Mouse (Mus musculus): ENCODE measurements around the gene Btbd9. TPM values are rescaled to one million over a fixed set of nuclear protein-coding genes. Genes with fewer than 3 reads are reported as not detected.

Gene Btbd9
- polyA plus RNA-seq, 2 experiments, result 18.3 to 46.9 TPM

- H3K36me3 ChIP-seq (ENCODE audit: control insufficient read depth, insufficient read depth, low read length), result no peaks in the 10 kb centered on the region
- no peaks in the 10 kb centered on the region for H3K9me3 ChIP-seq (ENCODE audit: control insufficient read depth, low read length)
- H3K9ac ChIP-seq (ENCODE audit: low read depth, low read length, severe bottlenecking), result no peak overlapping the region
- ATAC-seq (ENCODE audit: low FRiP score, low read depth), result no peak
- WGBS, result 77% methylated on average over 4 of the region's 4 CpGs
- TF ChIP-seq POLR2A (IDR thresholded peaks at IDR 0.05; ENCODE audit: borderline replicate concordance, extremely low read depth, insufficient read depth, insufficient read length), result no peak
- H3K4me1 ChIP-seq (ENCODE audit: control insufficient read depth, insufficient read depth, low read length), result no peaks in the 10 kb centered on the region
- no peak overlapping the region for H3K27ac ChIP-seq (replicated peaks; ENCODE audit: low read depth, low read length)
- no peak overlapping the region for H3K4me3 ChIP-seq (replicated peaks; ENCODE audit: low read length)
- H3K27me3 ChIP-seq (ENCODE audit: control insufficient read depth, insufficient read depth, low read length), result no peaks in the 10 kb centered on the region
- no peak overlapping the region for H3K4me2 ChIP-seq (replicated peaks; ENCODE audit: low read depth, low read length, severe bottlenecking)
- no peak for DNase-seq (ENCODE audit: low spot score)
Observed at GRCm38 (mm10) chr17:30485067-30485854, 91.0 kb downstream of the Btbd9 start.

GRCm38 (mm10) chr17:30484446-30485066, 91.7 kb downstream of the Btbd9 start:
- no peak for ATAC-seq (ENCODE audit: low FRiP score, low read depth)
- no peaks in the 10 kb centered on the region for H3K27me3 ChIP-seq (ENCODE audit: control insufficient read depth, insufficient read depth, low read length)

DNA sequence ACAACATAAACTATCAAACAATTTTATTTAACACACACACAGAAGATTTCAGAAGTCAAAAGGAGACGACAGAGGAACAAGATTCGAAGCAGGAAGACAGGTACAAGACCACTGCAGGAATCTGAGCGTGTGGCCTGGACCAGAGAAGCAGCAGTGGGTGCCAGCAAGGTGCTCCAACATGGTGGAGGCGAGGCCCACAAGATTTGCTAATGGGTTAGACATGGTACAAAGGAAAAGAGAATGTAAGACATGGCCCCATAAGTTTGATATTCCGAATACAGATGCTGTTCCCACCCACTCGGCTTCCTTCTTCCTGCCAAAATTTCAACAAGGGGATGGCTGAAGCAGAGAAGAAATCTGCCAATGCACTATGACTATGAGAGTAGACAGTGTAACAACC, 94.5 kb downstream of the Btbd9 start:
- Histone ChIP-seq H3K9ac (ENCODE audit: low read depth, low read length, severe bottlenecking) (no peak overlapping the region), H3K4me1 (ENCODE audit: control insufficient read depth, insufficient read depth, low read length) (no peaks in the 10 kb centered on the region), H3K4me3 (replicated peaks; ENCODE audit: low read length) (no peak overlapping the region), H3K27ac (replicated peaks; ENCODE audit: low read depth, low read length) (no peak overlapping the region), H3K4me2 (replicated peaks; ENCODE audit: low read depth, low read length, severe bottlenecking) (no peak overlapping the region), H3K9me3 (ENCODE audit: control insufficient read depth, low read length) (no peaks in the 10 kb centered on the region), H3K36me3 (ENCODE audit: control insufficient read depth, insufficient read depth, low read length) (no peaks in the 10 kb centered on the region), H3K27me3 (ENCODE audit: control insufficient read depth, insufficient read depth, low read length) (no peaks in the 10 kb centered on the region)
- DNase-seq (ENCODE audit: low spot score) (no peak), ATAC-seq (ENCODE audit: low FRiP score, low read depth) (no peak)
- WGBS, result 89% methylated on average over 6 of the region's 6 CpGs
- TF ChIP-seq POLR2A (IDR thresholded peaks at IDR 0.05; ENCODE audit: borderline replicate concordance, extremely low read depth, insufficient read depth, insufficient read length), result no peak

More at GRCm38 (mm10) chr17:30484446-30485066, 91.7 kb downstream of the Btbd9 start:
- Histone ChIP-seq H3K36me3 (ENCODE audit: control insufficient read depth, insufficient read depth, low read length) (no peaks in the 10 kb centered on the region), H3K9me3 (ENCODE audit: control insufficient read depth, low read length) (no peaks in the 10 kb centered on the region), H3K4me1 (ENCODE audit: control insufficient read depth, insufficient read depth, low read length) (no peaks in the 10 kb centered on the region), H3K4me2 (replicated peaks; ENCODE audit: low read depth, low read length, severe bottlenecking) (no peak overlapping the region), H3K4me3 (replicated peaks; ENCODE audit: low read length) (no peak overlapping the region), H3K27ac (replicated peaks; ENCODE audit: low read depth, low read length) (no peak overlapping the region), H3K9ac (ENCODE audit: low read depth, low read length, severe bottlenecking) (no peak overlapping the region)
- 64% methylated on average over 1 of the region's 1 CpGs for WGBS
- TF ChIP-seq POLR2A (IDR thresholded peaks at IDR 0.05; ENCODE audit: borderline replicate concordance, extremely low read depth, insufficient read depth, insufficient read length), result no peak
- no peak for DNase-seq (ENCODE audit: low spot score)

DNA sequence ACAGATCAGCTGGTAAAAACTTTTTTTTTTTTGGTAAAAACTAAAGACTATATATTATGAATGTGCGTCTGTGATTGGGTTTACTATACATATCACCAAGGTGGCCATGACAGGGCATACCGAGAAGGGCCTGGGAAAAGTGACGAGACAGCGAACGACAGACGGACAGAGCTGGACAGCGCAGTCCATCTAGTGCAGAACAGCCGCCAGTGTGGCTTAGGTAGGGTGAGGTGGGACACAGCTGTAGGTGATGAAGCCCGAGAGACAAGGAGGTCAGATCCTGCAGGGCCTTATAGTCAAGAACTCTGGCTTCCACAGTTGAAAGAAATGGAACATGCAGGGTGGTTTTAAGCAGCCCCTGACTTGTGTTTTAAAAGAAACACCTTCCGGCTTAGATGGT, 94.9 kb downstream of the Btbd9 start:
- H3K27ac ChIP-seq (replicated peaks; ENCODE audit: low read depth, low read length), result no peak overlapping the region
- H3K27me3 ChIP-seq (ENCODE audit: control insufficient read depth, insufficient read depth, low read length), result no peaks in the 10 kb centered on the region
- ATAC-seq (ENCODE audit: low FRiP score, low read depth) (no peak), DNase-seq (ENCODE audit: low spot score) (no peak)
- no peak overlapping the region for H3K9ac ChIP-seq (ENCODE audit: low read depth, low read length, severe bottlenecking)
- no peaks in the 10 kb centered on the region for H3K36me3 ChIP-seq (ENCODE audit: control insufficient read depth, insufficient read depth, low read length)
- H3K4me2 ChIP-seq (replicated peaks; ENCODE audit: low read depth, low read length, severe bottlenecking), result no peak overlapping the region
- TF ChIP-seq POLR2A (IDR thresholded peaks at IDR 0.05; ENCODE audit: borderline replicate concordance, extremely low read depth, insufficient read depth, insufficient read length), result no peak
- WGBS, result 92% methylated on average over 10 of the region's 10 CpGs
- H3K9me3 ChIP-seq (ENCODE audit: control insufficient read depth, low read length), result no peaks in the 10 kb centered on the region
- H3K4me3 ChIP-seq (replicated peaks; ENCODE audit: low read length), result no peak overlapping the region
- H3K4me1 ChIP-seq (ENCODE audit: control insufficient read depth, insufficient read depth, low read length), result no peaks in the 10 kb centered on the region

GRCm38 (mm10) chr17:30480381-30480780, 95.9 kb downstream of the Btbd9 start:
- Histone ChIP-seq H3K4me3 (replicated peaks; ENCODE audit: low read length) (no peak overlapping the region), H3K4me2 (replicated peaks; ENCODE audit: low read depth, low read length, severe bottlenecking) (no peak overlapping the region), H3K4me1 (ENCODE audit: control insufficient read depth, insufficient read depth, low read length) (no peaks in the 10 kb centered on the region), H3K27ac (replicated peaks; ENCODE audit: low read depth, low read length) (no peak overlapping the region), H3K27me3 (ENCODE audit: control insufficient read depth, insufficient read depth, low read length) (no peaks in the 10 kb centered on the region), H3K9me3 (ENCODE audit: control insufficient read depth, low read length) (no peaks in the 10 kb centered on the region), H3K36me3 (ENCODE audit: control insufficient read depth, insufficient read depth, low read length) (no peaks in the 10 kb centered on the region), H3K9ac (ENCODE audit: low read depth, low read length, severe bottlenecking) (no peak overlapping the region)
- WGBS, result 90% methylated on average over 8 of the region's 8 CpGs
- TF ChIP-seq POLR2A (IDR thresholded peaks at IDR 0.05; ENCODE audit: borderline replicate concordance, extremely low read depth, insufficient read depth, insufficient read length), result no peak
- DNase-seq (ENCODE audit: low spot score) (no peak), ATAC-seq (ENCODE audit: low FRiP score, low read depth) (no peak)

Measured in limb, embryonic 14.5 days (tissue).